Mouse (Mus musculus): ENCODE data around the gene Cyth2. TPM values are rescaled to one million over a fixed set of nuclear protein-coding genes. Genes with fewer than 3 reads are reported as not detected.

Cyth2 gene
- polyA plus RNA-seq, 1 experiment from 2014 or later, result 175 TPM

DNA sequence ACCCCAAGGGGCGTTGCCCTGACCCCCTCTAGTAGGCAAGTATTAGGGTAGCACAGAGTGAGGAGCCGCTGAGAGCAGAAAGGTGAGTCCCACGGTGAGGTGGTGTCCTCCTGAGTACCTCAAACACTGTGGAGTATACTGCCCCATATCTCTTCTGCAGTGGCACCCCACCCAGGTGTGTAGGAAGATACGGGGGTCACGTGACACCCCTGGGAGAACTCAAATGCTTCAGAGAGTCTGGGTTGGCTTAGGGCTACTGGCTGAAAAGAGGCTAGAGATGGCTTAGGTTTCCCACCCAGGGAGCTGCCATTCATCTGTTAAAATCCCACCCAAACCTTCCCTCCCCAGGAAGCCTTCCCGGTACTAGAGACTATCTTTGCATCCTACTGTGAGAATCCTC is 17.4 kb downstream of the Cyth2 start:
- no peak overlapping the region for H3K27ac ChIP-seq
- H3K9ac ChIP-seq (replicated peaks), result peak overlapping the region; percentile 34
- 50% methylated on average over 6 of the region's 6 CpGs for WGBS
- H3K4me3 ChIP-seq (replicated peaks), result no peak overlapping the region
- H3K27me3 ChIP-seq, result peaks cover 52% of the 10 kb centered on the region
- H3K9me3 ChIP-seq, result no peaks in the 10 kb centered on the region
- peaks cover 33% of the 10 kb centered on the region for H3K4me1 ChIP-seq (replicated peaks)
- peaks cover 58% of the 10 kb centered on the region for H3K36me3 ChIP-seq
- H3K4me2 ChIP-seq, result peak overlapping the region; percentile 91; the same call in 1 of the 2 replicates
- no peak for ATAC-seq (ENCODE audit: insufficient number of reproducible peaks, insufficient read depth, low FRiP score, low TSS enrichment, low read depth)

GRCm38 (mm10) chr7:45794971-45795370 is 19.4 kb downstream of the Cyth2 start:
- no peak overlapping the region for H3K4me3 ChIP-seq (replicated peaks)
- peaks cover 70% of the 10 kb centered on the region for H3K36me3 ChIP-seq
- ATAC-seq (ENCODE audit: insufficient number of reproducible peaks, insufficient read depth, low FRiP score, low TSS enrichment, low read depth), result no peak
- H3K4me2 ChIP-seq, result no peak overlapping the region
- H3K4me1 ChIP-seq (replicated peaks), result peaks cover 20% of the 10 kb centered on the region
- H3K27ac ChIP-seq, result no peak overlapping the region
- H3K9ac ChIP-seq (replicated peaks), result no peak overlapping the region
- 93% methylated on average over 29 of the region's 29 CpGs for WGBS
- peaks cover 3% of the 10 kb centered on the region; the same call in 1 of the 2 replicates for H3K9me3 ChIP-seq
- H3K27me3 ChIP-seq, result peaks cover 45% of the 10 kb centered on the region

DNA sequence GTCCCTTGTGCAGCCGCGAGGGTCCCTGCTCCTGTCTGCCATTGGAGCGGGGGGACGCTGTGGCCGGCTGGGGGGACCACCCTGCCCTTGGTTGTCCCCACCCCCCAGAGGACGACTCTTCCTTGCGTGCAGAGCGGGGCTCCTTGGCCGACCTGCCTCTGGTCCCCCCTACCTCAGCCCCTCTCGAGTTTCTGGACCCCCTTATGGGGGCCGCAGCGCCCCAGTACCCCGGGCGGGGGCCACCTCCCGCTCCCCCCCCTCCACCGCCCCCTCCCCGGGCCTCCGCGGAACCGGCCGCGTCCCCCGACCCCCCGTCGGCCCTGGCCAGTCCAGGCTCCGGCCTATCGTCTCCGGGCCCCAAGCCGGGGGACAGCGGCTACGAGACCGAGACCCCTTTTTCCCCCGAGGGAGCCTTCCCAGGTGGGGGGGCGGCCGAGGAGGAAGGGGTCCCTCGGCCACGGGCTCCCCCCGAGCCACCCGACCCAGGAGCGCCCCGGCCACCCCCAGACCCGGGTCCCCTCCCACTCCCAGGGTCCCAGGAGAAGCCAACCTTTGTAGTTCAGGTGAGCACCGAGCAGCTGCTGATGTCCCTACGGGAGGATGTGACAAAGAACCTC is 20.3 kb downstream of the Cyth2 start:
- H3K36me3 ChIP-seq, result peaks cover 79% of the 10 kb centered on the region
- peaks cover 19% of the 10 kb centered on the region for H3K4me1 ChIP-seq (replicated peaks)
- peaks cover 4% of the 10 kb centered on the region; the same call in 1 of the 2 replicates for H3K9me3 ChIP-seq
- no peak overlapping the region for H3K4me2 ChIP-seq
- H3K27ac ChIP-seq, result no peak overlapping the region
- peaks cover 40% of the 10 kb centered on the region for H3K27me3 ChIP-seq
- 86% methylated on average over 44 of the region's 44 CpGs for WGBS
- no peak for ATAC-seq (ENCODE audit: insufficient number of reproducible peaks, insufficient read depth, low FRiP score, low TSS enrichment, low read depth)
- no peak overlapping the region for H3K4me3 ChIP-seq (replicated peaks)
- no peak overlapping the region for H3K9ac ChIP-seq (replicated peaks)

GRCm38 (mm10) chr7:45793240-45793639 is 21.1 kb downstream of the Cyth2 start:
- H3K27me3 ChIP-seq, result peaks cover 31% of the 10 kb centered on the region
- no peak for ATAC-seq (ENCODE audit: insufficient number of reproducible peaks, insufficient read depth, low FRiP score, low TSS enrichment, low read depth)
- no peak overlapping the region for H3K9ac ChIP-seq (replicated peaks)
- H3K9me3 ChIP-seq, result peaks cover 4% of the 10 kb centered on the region; the same call in 1 of the 2 replicates
- no peak overlapping the region for H3K4me2 ChIP-seq
- peaks cover 87% of the 10 kb centered on the region for H3K36me3 ChIP-seq
- peaks cover 12% of the 10 kb centered on the region for H3K4me1 ChIP-seq (replicated peaks)
- H3K4me3 ChIP-seq (replicated peaks), result no peak overlapping the region
- no peak overlapping the region for H3K27ac ChIP-seq
- WGBS, result 80% methylated on average over 24 of the region's 24 CpGs

DNA sequence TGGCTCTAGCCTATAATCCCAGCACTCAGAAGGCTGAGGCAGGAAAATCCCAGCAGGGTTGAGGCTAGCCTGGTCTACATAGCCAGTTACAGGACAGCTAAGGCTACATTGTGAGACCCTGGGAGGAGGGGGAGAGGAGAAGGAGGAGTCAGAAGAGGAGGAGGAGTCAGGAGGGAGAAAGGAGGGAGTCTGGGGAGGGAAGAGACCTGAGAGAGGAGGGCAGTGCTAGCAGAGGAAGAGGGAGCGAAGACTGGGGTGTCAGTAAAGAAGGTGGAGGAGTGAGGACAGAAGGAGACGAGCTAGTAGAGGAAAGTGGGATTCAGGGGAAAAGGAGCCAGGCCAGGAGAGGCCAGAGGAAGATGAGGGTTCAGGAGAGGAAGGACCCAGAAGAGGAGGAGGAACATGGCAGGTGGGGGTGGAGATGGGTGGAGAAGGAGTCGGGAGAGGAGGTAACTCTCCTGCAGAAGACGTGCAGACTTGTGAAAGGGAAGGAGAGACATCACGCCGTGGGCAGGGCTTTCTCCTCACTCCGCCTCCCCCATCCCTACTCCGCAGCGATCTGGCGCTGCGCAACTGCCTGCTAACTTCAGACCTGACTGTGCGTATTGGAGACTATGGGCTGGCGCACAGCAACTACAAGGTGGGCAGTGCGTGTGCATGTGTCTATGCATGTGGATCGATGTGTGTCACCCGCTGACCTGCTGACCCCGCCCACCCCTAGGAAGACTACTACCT is 22.5 kb downstream of the Cyth2 start:
- no peak overlapping the region for H3K9ac ChIP-seq (replicated peaks)
- H3K4me2 ChIP-seq, result no peak overlapping the region
- no peak overlapping the region for H3K4me3 ChIP-seq (replicated peaks)
- peaks cover 96% of the 10 kb centered on the region for H3K36me3 ChIP-seq
- no peak overlapping the region for H3K27ac ChIP-seq
- 78% methylated on average over 17 of the region's 17 CpGs for WGBS
- ATAC-seq (ENCODE audit: insufficient number of reproducible peaks, insufficient read depth, low FRiP score, low TSS enrichment, low read depth), result no peak
- peaks cover 4% of the 10 kb centered on the region; the same call in 1 of the 2 replicates for H3K9me3 ChIP-seq
- H3K4me1 ChIP-seq (replicated peaks), result peaks cover 7% of the 10 kb centered on the region
- peaks cover 18% of the 10 kb centered on the region for H3K27me3 ChIP-seq

- H3K36me3 ChIP-seq, result peaks cover 84% of the 10 kb centered on the region
- H3K4me3 ChIP-seq (replicated peaks), result no peak overlapping the region
- no peak overlapping the region for H3K9ac ChIP-seq (replicated peaks)
- H3K4me2 ChIP-seq, result no peak overlapping the region
- 0 out of 2 replicates have a peak, but pooled peaks cover 6% of the 10 kb centered on the region for H3K27me3 ChIP-seq
- peaks cover 4% of the 10 kb centered on the region; the same call in 1 of the 2 replicates for H3K9me3 ChIP-seq
- WGBS, result 69% methylated on average over 6 of the region's 6 CpGs
- no peak overlapping the region for H3K27ac ChIP-seq
- no peak for ATAC-seq (ENCODE audit: insufficient number of reproducible peaks, insufficient read depth, low FRiP score, low TSS enrichment, low read depth)
- H3K4me1 ChIP-seq (replicated peaks), result peaks cover 14% of the 10 kb centered on the region
Observed at GRCm38 (mm10) chr7:45790721-45791120, 23.7 kb downstream of the Cyth2 start.

DNA sequence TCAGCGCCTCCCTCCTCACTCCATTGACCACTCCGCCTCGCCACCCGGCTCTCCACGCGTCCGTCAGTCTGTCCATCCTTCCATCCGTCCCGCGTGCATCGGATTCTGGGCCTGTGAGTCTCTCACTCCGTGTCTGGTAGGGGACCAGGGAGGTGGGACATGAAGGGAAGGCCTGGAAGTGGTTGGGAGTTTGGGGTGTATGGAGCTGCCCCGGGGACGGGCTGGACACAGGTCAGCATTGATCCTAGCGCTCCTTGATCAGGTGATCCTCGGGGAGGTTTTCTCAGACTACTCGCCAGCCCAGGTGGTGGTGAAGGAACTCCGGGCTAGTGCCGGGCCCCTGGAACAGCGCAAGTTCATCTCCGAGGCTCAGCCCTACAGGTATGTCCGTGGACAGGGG is 26.7 kb downstream of the Cyth2 start:
- no peak for ATAC-seq (ENCODE audit: insufficient number of reproducible peaks, insufficient read depth, low FRiP score, low TSS enrichment, low read depth)
- peaks cover 4% of the 10 kb centered on the region; the same call in 1 of the 2 replicates for H3K9me3 ChIP-seq
- peaks cover 53% of the 10 kb centered on the region for H3K36me3 ChIP-seq
- peaks cover 27% of the 10 kb centered on the region for H3K4me1 ChIP-seq (replicated peaks)
- 81% methylated on average over 22 of the region's 22 CpGs for WGBS
- no peak overlapping the region for H3K27ac ChIP-seq
- H3K4me3 ChIP-seq (replicated peaks), result peak overlapping the region; percentile 94
- H3K4me2 ChIP-seq, result peak overlapping the region; percentile 94
- H3K27me3 ChIP-seq, result peaks cover 3% of the 10 kb centered on the region; the same call in 1 of the 2 replicates
- H3K9ac ChIP-seq (replicated peaks), result peak overlapping the region; percentile 27; the same call in 1 of the 2 replicates

- Histone ChIP-seq H3K4me2 (peak overlapping the region; percentile 94), H3K27ac (peak overlapping the region; percentile 60), H3K27me3 (peaks cover 10% of the 10 kb centered on the region), H3K9ac (replicated peaks) (peak overlapping the region; percentile 58), H3K4me3 (replicated peaks) (peak overlapping the region; percentile 94), H3K4me1 (replicated peaks) (peaks cover 27% of the 10 kb centered on the region), H3K9me3 (peaks cover 4% of the 10 kb centered on the region; the same call in 1 of the 2 replicates), H3K36me3 (peaks cover 45% of the 10 kb centered on the region)
- ATAC-seq (ENCODE audit: insufficient number of reproducible peaks, insufficient read depth, low FRiP score, low TSS enrichment, low read depth), result peak; percentile 27
- WGBS, result 7% methylated on average over 17 of the region's 17 CpGs
Observed at GRCm38 (mm10) chr7:45786661-45787413, 27.5 kb downstream of the Cyth2 start.

DNA sequence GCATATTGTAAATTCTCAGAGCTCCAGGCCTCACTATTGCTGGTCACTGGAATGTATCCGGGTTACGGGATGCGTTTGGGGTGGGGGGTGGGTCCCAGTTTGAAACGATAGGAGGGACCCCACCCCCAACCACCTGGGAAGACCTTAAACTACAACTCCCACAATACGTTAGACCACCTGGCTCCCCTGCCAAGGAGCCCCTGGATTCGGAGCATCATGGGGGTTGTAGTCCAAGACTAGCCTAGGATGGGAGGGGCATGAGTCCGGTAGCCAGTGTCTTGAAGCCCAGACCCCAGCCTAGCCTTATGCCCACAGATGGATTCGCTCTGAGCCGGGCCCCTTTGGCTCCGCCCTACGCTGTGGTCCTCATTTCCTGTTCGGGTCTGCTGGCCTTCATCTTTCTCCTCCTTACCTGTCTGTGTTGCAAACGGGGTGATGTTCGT is 28.2 kb downstream of the Cyth2 start:
- H3K27ac ChIP-seq, result peak overlapping the region; percentile 81

GRCm38 (mm10) chr7:45785388-45786135 is 28.8 kb downstream of the Cyth2 start:
- Histone ChIP-seq H3K27ac (peak overlapping the region; percentile 81), H3K4me2 (peak overlapping the region; percentile 94), H3K9ac (replicated peaks) (peak overlapping the region; percentile 88), H3K9me3 (peaks cover 4% of the 10 kb centered on the region; the same call in 1 of the 2 replicates), H3K4me3 (replicated peaks) (peak overlapping the region; percentile 94), H3K36me3 (peaks cover 32% of the 10 kb centered on the region), H3K27me3 (peaks cover 10% of the 10 kb centered on the region), H3K4me1 (replicated peaks) (peaks cover 27% of the 10 kb centered on the region)
- ATAC-seq (ENCODE audit: insufficient number of reproducible peaks, insufficient read depth, low FRiP score, low TSS enrichment, low read depth), result peak; percentile 14; the same call in 1 of the 2 replicates
- WGBS, result 1% methylated on average over 40 of the region's 42 CpGs

More for the DNA sequence above, 28.2 kb downstream of the Cyth2 start:
- peak overlapping the region; percentile 58 for H3K9ac ChIP-seq (replicated peaks)
- H3K4me2 ChIP-seq, result peak overlapping the region; percentile 94
- H3K4me1 ChIP-seq (replicated peaks), result peaks cover 27% of the 10 kb centered on the region
- peaks cover 4% of the 10 kb centered on the region; the same call in 1 of the 2 replicates for H3K9me3 ChIP-seq
- H3K4me3 ChIP-seq (replicated peaks), result peak overlapping the region; percentile 94
- H3K36me3 ChIP-seq, result peaks cover 38% of the 10 kb centered on the region
- ATAC-seq (ENCODE audit: insufficient number of reproducible peaks, insufficient read depth, low FRiP score, low TSS enrichment, low read depth), result peak; percentile 85
- WGBS, result under 1% methylated on average over 14 of the region's 14 CpGs
- H3K27me3 ChIP-seq, result peaks cover 10% of the 10 kb centered on the region
